Mouse (Mus musculus) embryo, embryonic 11 days (tissue): ENCODE results near the gene Cdh3.

ENCODE experiments used
- DNase-seq: peaks from one replicate; pipeline ENCODE4 v3.0.0-alpha.2; 2015

Gene Cdh3

DNA sequence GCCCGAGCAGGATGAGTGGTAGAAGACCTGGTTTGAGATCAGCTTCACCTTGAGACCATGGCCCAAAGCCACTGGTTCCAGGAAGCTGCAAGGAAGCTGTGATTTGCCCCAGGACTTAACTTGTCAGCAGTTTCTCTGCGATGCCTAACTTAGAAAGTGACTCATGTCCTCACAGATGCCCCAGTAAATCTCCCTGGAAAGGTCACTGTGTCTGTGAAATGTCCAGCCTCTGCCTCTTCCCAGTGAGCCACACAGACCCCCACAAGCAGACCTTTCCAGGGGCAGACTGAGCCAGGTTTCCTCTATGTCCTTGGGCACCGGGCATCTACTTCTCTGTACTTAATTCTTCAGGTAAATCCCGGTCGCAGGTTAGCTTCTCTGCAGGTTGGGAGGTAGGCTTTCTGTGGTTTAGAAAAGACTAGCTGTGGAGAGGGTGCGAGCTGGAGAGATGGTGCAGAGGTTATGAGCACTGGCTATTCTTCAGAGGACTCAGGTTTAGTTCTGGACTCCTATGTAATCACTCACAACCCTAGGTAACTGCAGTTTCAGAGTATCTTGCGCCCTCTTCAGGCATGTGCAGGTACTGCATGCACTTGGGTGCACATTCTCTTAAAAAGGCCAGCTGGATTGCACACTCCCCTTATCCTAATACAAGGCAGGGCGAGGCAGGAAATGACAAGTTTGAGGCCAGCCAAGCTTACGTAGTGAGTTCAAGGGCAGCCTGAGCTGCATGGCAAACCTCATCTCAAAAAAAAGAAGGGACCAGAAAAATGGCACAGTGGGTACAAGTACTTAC is 16.7 kb downstream of the Cdh3 start:
- DNase-seq: no peak

DNA sequence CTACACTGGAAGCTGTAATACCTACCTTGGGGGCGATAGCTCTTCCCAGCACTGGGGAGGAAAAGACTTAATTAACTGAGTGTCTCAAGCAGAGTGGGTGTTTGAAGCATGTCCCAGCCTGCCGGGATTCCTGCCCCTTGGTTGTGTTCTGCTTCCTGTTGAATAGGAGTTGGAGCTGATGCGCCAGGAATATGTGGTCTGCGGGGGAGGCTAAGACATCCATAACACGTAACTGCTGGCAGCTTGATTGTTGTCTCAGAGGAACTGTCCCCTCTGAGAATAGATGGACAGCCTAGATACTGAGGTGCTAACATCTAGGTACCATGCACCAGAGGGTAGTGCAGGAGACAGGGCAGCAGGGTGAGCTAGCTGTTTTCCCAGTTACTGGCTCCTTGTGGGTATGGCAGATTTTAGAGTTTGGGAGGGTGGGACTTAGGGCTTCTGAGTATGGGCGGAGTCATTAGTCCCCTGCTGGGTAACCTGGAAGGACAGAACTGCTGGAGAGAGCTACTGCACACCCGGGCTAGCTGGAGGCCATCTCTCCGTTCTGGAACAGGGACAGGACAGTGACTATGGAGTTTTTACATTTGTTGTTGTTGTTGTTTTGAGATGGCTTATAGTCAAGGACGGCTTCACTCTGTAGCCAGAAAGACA is 18.0 kb downstream of the Cdh3 start:
- no peak for DNase-seq

DNA sequence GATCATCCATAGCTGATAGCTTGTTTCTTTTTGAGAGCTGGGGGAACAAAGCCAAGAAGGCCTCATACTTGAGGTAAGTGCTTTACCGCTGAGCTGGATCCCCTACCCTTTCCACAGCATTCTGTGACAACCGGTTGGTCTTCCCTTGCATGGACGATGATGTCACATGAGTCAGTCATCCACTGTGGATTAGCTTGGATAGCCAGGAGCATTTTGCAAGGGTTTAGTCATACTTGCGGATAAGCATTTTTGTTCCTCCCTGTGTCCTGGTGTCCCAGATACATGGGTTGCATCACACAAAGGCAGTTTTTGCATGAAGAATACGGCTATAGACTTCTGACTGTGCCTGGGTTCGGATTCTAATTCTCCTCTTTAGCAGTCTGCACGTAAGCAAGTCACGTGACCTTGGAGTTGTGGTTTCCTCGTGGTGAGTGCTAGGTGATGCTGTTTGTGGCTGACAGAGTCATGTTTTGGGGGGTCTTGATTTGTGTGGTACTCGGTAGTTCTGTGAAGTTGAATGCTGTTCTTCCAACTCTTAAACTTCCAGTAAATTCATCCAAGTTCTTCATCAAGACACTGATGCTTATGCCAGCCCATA is 19.3 kb downstream of the Cdh3 start:
- no peak for DNase-seq

DNA sequence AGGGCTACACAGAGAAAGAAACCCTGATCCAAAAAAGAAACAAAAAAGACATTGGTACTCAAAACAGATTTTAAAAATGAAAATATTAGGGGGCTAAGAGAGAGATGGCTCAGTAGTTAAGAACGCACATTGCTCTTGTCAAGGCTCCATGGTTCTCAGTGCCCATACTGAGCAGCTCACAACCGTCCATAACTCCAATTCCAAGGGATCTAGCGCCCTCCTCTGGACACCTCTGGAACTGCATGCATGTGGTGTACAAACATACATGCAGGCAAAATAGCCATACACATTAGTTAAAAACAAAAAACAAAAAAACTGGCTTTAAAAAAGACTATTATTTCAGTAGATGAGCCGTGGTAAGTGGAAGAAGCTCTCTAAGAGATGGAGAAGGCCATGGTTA is 19.9 kb downstream of the Cdh3 start:
- no peak for DNase-seq

DNA sequence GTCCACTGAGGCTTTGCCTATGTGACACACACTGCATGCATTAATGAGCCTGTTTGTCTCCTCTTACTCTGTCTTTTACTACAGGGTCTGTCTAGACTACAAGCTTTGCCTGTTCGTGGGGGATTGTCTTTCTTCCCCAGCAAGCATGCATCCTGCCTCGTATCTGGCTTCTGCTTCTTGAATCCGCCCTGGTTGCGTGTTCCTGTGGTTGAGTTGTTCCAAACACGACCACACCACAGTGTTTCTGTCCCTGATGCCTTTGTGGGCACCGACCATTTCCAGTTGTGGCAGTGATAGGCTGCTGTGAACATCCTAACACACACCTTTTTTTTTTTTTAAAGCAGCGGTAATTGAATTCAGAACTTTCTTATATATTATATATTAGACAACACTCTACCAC is 23.0 kb downstream of the Cdh3 start:
- no peak for DNase-seq

DNA sequence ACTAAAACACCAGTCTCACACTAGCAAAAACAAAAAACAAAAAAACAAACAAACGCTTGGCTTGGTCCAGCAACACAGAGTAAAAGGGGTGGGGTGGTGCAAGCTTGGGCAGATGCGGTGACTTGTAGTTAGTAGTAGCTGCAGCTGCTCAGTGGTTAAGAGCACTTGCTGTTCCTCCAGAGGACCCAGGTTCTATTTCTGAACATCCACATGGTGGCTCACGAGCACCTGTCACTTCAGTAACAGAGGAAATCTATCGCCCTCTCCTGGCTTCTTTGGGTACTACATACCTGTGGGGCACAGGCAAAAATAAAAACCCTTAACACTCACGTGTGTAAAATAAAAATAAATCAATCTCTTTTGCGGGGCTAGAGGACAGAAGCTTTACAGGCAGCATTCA is 23.8 kb downstream of the Cdh3 start:
- DNase-seq: peak; percentile 68

DNA sequence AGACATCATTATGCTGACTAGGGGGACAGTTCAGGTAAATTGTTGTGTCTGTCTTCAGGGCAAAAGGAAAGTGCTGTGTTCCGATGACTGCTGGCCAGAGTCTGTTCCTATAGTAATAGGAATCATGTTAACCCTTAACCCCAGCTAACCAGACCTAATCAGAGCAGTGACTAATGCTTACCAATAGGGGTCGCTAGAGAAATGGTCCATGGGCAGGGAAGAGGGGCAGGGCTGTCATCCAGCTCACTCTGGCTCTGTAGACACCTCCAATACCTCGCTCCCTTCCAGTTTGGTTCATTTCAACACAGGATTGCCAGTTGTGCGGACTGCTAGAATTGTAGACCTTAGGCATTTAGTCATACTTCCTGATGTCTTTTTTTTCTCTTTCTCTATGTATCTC is 24.8 kb downstream of the Cdh3 start:
- no peak for DNase-seq

DNA sequence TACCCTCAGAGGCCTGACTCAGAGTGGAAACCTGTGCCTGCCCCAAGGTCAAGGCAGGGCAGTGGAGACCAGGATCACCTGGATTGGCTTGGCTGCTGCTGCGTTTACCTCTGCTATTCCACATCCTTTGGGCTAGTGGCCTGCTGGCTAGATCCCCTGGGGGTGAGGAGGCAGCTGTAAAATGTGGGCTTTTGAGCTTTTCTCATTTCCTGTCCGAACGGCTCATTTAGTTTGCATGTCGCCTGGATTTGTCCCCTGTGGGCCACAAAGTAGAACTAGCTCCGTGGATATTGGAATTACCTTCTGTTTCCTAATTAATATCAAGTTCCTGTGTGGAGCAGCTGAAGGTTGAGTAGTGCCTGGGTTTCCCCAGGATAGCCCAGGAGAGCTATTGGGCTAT is 28.5 kb downstream of the Cdh3 start:
- no peak for DNase-seq

DNA sequence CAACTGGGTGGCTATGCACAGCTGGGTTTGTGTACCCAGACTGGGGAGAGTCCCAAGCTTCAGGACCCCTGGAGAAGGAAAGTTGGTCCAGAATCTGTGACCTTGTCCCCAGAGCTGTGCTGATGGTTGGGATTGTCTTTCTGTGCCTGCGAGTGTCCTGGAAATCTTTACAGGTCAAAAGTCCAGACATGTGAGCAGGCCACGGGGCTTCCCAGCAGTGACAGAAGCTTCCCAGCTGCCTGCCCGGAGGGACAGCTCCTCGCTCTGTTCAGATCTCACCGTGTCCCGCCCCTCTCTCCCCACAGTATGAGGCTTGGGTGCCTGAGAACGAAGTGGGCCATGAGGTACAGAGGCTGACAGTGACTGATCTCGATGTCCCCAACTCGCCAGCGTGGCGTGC is 30.3 kb downstream of the Cdh3 start:
- no peak for DNase-seq

DNA sequence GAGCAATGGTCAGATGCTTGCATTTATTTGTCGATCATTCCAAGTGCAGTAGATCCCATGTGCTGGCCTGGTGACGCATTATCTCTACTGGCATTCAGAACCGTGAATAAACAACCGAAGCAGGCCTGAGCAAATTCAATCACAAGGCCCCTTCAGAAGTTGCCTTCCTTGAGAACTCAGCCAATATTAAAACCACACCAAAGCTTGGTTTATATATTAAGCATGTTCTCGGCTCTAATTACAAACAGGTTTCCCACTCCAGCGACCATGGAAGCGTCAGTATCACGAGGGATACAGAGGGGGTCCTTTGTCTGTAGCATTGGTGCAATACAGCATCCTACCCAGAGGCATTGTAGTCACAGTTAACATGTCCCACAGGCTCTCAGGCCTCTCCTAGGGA is 32.4 kb downstream of the Cdh3 start:
- no peak for DNase-seq

DNA sequence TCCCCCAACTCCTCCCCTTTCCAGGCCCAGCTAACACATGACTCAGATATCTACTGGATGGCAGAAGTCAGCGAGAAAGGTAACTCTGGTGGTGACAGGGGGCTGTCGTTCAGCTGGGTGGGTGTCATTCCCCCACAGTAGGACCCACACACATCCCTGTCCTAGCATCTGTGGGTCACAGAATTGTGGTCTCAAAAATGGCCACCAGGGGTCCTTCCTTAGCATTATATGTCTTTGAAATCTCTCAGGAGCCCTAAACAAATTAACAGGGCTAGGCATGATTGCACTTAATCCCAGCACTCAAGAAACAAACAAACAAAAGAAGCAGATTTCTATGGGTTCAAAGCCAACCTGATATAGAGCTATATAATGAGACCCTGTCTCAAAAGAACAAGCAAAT is 34.5 kb downstream of the Cdh3 start:
- no peak for DNase-seq

DNA sequence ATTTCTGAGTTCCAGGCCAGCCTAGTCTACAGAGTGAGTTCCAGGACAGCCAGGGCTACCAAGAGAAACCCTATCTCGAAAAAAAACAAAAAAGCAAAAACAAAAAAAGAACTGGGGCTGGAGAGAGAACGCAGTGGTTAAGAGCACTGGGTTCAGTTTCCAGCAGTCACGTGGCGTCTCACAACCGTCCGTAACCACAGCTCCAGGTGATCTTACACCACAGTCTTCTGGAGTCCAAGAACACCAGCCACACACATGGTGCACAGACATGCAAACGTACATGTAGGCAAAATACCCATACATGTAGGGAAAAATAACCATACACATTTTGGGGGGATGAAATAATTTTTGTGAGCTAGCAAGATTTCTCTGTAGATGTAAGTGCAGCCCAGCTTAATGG is 36.1 kb downstream of the Cdh3 start:
- DNase-seq: no peak

DNA sequence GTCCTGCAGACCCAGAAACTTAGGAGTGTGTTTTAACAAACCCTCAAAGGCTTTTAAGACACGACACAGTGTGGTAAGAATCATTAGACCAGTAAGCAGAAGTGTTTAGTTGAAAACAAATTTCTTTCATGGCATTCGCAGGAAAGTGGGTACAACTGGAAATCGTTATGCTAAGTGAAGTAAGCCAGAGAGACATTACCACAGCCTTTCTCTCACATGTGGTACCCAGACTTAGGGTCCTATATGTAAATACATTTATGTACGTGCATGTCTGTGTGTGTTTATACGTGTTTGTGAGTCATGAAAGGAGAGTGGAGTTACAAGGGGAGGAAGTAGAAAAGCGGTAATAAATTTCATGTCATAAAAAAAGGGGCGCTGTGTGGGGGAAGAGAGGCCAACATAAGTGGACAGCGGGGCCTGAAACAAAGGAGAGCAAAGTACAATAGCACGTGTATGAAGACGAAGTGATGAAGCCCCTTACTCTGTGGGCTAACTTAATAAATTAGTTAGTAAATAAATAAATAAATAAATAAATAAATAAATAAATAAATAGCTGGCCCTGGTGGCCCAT is 37.8 kb downstream of the Cdh3 start:
- DNase-seq: no peak

DNA sequence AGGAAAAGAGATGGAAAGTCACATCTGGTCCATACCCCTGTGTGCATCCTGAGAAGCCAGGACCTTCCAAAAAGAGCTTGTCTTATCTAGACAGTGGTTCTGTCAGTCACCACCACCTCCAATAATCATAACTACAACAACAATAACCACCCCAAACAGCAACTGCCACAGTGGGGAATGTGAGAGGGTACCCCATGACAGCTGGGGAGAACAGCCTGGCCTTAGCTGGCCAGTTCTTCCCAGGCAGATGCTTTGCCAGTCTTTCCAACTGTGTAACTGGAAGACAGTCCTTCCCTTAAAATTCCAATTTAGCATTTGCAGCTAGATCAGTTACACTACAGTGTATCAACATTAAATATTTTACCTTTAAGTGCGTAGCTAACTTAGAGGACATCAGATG is 40.2 kb downstream of the Cdh3 start:
- no peak for DNase-seq

DNA sequence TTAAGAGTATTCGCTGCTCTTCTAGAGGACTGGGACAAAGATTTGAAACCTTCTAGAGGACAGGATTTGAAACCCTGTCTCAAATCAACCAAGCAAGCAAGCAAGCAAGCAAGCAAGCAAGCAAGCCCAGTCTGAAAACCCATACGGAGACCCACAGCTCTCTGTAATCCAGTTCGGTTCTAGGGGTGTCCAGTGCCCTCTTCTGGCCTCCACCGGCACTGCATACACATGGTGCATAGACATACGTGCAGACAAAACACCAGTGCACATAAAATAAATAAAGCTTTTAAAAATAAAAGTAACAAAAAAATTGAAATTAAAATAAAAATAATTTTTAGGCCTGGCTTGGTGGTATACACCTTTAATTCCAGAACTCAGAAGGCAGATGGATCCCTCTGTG is 43.3 kb downstream of the Cdh3 start:
- no peak for DNase-seq

DNA sequence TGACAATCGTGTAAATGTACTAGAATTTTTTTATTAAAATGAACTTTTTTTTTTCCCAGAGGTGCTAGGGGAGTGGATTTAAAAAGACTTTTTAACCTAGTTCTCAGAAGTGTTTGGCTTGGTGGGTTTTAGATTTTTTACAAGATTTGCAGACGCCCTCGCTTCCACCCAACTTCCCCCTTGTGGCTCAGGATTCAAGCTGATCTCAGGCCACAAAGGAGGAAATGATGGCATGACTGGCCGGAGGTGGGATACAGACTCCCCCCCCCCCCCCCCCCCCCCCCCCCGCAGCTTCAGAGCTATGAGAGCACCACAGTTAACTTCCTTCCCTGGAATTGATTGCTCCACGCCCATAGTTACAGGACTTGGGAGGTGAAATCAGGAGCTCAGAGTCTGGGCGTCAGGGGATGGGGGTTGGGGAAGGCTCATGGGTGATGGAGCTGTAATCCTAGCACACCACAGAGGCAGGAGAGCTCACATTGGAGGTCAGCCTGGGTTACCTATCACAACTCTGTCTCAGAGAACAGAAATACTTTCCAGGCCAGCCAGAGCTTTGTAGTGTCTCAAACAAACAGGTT is 45.5 kb downstream of the Cdh3 start:
- DNase-seq: no peak

DNA sequence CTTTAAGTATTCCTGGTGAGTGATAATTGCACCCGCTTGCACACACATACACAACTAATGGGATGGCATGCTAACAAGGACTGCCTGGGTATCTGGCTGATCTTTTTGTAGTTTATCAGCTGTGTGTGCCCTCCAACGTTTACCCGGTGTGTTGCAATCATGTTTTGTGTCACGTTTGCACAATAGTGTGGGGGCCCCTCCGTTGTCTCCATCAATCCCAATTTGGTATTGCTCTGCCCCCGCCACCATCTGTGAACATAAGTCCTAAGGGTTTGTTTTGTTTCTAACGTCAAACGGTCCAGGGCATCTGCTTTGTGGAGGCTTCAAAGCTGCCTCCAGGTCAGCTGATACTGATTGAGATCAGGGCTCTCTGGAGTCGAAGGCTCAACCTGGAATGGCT is 49.2 kb downstream of the Cdh3 start:
- DNase-seq: no peak

DNA sequence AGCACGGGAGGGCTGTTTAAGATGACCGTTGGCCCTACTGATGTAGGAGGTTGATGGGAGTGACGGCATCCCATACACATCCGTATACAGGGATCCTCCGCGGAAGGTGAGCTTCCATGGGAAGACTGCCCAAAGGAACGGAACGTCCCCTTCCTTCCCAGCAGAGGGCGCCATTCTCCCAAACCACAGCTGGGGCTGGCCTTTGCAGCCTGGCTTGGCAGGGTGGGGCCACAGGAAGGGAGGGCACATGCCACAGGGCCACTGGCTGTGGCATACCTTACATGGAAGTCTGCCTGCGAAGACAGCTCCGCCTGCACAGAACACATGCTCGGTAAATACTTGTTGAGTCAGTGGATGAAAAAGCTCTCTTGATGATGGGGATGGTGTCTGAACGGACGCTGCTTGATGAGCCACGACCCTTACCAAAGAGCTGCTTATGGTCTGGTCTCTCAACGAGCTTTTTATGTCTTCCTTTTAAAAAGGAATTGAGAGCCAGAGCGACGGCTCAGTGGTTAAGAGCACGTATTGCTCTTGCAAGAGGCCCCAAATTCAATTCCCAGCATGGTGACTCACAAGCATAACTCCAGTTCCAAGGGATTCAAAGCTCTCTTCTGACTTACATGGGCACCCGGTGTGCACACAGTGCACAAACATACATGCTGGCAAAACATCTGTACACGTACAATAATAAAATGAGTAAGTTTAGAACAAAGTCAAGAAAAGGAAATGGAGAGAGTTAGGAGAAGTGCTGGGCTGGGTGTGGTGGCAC is 50.6 kb downstream of the Cdh3 start:
- DNase-seq: peak; percentile 76

DNA sequence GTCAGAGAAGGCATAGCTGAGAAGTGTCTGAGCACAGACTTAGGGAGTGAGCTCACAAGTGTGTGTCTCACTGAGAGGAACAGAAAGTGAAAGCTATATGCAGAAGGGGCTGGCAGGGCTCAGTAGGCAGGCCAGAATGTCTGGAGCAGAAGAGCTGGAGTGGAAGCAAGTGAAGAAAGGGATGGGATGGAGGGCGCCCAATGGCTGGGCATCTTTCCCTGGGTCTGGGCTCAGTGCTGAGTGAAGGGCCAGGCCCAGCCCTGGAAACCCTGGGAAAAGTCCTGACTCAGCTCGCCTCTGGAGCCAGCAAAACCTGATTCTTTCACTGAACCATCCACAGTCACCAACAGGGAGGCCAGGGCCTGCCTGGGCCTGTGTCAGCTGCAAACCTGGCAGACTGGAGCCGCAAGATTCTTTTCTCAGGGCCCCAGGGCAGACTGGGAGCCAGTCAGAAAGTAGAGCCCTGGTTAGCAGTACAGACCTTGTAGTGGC is 53.0 kb downstream of the Cdh3 start:
- DNase-seq: no peak

DNA sequence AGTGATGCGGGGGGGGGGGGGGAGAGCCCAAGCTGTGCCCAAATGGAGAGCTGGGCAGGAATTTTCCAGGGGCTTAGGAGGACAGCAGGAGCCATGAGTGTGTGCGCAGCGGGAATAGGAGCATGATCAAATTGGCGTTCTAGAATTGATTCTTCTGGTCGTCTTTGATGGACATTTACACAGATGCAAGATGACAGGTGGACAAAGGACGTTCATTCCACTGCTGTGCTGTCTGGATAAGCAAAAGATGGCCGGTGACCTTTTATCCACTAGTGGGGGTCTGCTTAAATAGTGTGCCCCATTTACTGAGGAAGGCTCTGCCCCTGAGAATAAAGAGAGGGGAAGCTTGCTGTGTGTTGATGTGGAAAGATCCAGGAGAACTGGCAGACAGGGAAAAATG is 58.3 kb downstream of the Cdh3 start:
- no peak for DNase-seq

DNA sequence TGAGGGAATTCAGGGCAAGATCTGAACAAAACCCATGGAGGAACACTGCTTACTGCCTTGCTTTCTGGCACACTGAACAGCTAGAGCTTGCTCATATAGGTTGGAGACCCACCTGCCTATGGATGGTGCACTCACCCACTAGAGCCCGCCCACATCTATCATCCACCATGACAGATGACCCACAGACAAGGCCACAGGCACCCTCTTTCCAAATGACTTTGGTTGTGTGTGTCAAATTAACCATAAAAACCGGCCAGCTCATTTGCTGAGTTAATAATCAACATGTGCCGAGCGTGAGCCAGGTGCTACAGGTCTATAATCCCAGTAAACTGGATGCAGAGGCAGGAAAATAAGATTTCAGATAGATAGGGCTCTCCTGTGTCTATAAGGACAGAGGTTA is 59.7 kb downstream of the Cdh3 start:
- no peak for DNase-seq

DNA sequence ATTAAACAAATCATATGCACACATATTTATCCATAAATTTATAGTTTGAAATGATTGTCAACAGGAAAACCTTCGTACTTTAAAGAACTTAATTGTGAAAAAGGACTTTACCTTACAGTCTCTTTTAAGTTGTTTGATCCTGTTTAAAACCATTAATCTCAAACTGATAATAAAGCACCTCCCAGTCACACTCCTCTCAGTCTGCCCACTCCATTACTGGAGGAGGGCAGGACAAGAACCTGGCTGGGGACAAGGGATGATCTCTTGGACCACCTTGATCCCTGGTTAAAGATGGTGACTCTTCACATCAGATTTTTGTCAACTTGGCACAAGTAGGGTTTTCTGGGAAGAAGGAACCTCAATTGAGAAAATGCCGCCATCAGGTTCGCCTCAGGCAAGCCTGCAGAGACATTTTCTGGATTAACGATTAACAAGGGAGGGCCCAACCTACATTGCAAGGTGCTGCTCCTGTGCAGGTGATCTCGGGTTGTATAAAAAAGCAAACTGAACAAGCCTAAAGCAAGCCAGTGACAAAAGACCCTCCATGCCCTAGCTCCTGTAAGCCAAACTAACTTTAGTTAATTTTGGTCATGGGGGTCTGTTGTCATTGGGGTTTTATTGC is 61.0 kb downstream of the Cdh3 start:
- DNase-seq: no peak
